Mouse (Mus musculus) urinary bladder, postnatal 4 days (tissue): Measurements from ENCODE around the gene Gpt2.

ENCODE experiments used
- DNase-seq, 2 experiments: peaks; one replicate each; pipeline ENCODE4 v3.0.0; 2021 to 2022; ENCODE audit warnings: low spot score in 2 of 2

The Gpt2 gene

DNA sequence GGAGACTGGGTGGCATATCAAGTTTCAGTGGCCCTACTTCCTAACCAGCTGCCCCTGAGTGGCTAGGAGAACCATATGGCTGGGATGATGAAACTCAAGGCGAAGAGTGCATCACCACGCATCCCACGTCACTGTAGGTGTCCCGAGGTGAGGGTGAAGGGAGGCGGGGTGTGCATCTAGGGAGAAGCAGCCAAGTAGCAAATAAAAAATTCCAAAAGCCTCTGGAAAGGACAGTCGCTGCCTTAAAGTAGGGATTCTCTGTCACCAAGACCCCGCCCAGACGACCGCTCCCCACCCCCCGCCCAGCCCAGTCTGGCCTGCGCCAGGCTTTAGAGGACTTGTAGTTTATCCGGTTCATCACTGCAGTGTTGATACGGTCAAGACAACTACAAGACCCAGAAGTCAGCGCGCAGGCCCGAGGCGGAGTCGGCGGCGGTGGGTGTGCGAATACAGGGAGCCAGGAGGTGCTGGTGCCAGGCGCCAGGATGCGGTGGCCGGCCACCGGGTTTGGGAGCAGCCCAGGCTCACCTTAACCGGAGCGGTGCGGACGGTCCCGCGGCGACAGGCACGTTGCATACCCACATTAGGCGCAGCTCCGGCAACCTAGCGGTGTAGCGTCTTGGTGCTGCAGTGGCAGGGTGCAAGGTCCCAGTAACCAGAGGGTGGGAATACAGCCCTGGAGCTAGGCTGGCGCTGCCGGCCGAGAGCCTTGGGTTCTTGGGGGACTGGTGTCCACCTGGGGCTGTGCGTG is at the start of gene Gpt2:
TSS of gene Gpt2 (plus strand) at position 452 of the 751 bp plus-strand sequence.
- peak; percentile 86 to 90 for DNase-seq

DNA sequence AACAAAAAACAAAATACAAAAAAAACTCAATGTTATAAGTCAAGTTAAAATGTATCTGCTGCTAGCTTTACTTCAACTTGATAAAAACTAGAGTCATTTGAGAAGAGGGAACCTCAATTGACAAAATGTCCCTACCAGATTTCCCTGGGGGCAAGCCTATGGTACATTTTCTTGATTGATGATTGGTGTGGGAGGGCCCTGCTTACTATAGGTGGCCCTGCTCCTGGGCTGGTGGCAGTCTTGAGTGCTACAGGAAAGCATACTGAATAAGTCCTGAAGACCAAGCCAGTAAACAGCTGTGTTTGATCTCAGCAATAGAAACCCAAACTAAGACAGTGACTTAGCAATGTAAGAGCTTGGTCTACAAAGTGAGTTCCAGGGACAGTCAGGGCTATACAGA is 48.3 kb upstream of the Gpt2 start:
- no peak for DNase-seq

DNA sequence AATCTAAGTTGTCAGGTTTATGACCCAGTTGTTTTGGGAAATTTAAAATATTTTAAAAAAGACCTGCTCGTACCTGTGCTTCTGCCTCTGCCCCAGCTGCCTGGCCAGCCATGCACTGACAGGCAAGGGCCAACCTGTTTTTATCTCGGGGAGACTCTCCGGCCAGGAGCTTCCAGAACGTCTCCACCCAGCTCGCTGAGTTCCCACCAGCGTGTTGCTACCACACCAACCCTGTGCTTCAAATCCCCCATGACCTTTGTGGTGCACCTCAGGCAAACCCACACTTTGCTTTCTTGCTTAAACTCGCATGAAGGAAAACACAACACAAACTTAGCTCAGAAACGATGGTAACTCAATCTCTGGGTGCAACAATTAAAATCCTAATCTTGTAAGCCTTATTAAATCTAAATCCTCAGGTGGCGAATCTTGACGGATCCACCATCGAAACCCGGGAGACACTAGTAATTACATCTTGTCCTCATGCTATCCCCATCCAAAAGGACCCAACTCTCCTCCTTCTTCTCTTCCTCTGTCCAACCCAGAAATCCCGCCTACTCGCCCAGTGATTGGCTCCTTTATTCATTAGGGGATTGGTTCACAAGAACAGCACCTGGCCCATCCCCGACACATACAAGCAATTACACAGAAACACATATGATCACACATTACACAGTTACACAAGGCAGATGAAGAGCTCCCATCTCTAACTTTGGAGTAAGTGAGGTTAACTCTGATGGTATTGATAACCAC is 46.3 kb upstream of the Gpt2 start:
- DNase-seq: no peak

DNA sequence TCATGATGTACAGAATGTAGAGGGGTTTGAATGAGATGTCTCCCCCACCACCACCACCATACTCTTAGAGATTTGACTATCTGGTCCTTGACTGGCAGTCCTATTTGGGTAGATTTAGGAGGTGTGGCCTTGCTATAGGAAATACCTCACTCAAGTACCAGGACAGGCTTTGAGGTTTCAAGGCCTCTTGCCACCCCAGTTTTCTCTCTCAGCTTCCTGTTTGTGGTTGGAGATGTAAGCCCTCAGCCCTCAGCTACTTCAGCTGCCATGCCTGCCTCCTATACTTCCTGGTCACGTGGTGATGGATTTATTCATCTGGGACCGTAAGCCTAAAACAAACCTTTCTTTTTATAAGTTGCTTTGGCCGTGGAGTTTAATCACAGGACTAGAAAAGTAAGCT is 42.0 kb upstream of the Gpt2 start:
- no peak for DNase-seq

DNA sequence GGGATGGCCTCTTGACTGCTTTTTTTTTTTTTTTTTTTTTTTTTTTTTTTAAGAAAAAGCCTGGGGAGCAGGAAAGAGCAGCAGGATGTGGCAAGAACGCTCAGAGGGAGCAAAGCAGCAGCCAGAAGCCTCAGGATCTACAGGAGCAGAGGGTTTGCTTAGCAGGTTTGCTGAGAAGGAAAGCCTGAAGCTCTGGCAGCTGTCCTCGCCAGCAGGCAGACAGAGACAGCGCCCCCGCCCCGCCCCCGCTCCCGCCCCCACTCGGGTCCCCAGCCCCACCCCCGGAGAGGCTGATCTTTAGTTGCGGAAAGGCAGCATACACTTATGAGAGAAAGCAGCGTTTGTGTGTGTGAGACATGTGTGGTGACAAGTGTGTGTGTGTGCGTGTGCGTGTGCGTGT is 40.0 kb upstream of the Gpt2 start:
- no peak for DNase-seq

DNA sequence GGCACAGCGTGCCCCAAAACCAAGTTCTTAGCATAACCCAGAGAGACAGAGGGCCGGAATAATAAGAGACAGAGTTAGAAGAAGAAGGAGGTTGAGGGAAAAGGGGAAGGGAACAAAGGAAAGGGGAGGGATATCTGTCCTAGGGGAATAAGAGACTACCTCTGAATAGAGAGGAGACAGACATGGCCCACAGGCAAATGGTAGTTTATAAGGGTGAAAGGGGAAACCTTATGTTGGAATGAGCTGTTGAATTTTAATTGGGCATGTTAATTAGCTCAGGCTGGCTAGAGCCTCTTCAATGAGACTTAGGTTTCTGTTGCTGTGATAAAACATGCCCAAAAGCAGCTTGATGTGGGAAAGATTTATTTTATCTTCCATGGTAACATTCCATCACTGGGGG is 39.1 kb upstream of the Gpt2 start:
- DNase-seq: no peak

DNA sequence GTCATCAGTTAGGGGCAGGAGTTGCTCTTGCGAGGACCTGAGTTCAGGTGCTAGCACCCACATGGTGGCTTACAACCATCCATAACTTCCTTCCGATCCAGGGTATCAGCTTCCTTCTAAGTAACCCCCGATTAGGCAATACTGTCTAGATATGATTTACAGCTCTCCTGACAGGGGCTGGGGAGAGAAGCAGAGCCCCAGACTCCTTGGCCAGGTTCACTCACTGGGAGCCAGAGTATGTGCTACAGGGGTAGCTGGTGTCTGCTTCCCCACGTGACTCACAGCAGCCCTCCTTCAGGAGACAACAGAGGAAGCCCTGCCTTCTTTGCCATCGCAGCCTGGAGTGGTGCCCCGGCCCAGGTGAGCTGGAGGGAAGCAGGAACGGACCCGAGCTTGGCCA is 37.6 kb upstream of the Gpt2 start:
- no peak for DNase-seq

DNA sequence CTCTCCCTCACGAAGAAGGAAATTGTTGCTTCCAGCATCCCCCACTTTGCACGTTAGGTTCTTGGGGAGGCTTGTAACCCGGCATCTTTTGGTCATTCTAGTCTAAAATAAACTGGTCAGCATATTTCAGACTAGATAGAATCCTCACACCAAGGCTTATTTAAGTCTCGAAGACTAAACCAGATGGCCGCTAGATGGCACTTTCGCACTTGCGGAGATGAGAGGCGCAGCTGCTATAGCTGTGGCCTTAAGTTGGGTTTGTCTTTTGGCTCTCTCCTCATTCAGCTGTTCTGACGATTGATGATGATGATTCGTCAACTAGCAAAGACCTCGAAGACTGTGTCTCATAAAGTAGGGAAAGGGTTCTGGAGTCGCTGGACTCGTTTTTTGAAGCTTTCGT is 35.8 kb upstream of the Gpt2 start:
- peak; percentile 26 to 72 for DNase-seq

DNA sequence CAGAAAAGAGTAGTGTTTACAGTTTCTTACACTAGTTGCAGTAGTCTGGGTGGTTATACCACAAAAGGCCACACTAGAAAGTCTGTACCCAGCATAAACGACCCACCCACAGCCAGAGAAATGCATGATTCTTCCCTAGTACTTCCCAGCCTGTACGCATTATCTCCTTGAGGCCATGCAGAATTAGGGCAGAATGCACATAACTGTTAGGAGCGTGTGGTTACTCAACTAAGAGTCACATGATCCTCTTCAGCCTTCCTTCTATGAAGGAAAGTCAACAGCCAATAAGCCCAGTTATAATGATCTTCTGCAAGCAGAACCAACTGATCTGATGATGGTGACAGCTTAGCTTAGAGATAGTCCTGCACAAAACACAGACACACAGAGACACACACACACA is 32.8 kb upstream of the Gpt2 start:
- no peak for DNase-seq

DNA sequence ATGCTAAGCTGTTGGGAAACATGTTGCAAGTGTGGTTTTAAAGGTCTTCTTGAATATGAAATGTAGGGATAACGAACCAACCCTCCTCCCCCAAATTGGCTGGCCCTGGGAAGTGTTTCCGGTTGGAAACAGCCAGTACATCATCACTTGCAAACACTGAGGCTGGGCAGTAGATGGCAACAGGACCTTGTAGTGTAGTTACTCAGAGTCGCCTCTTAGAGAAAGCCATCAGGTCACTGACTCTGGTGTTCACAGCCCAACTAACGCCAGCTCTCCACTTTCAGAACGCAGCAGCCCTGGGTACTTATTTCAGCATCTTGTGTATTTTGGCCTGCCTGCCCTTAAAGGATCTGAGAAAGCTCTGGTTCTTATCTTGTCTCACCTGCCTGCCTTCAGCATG is 31.6 kb upstream of the Gpt2 start:
- DNase-seq: no peak

DNA sequence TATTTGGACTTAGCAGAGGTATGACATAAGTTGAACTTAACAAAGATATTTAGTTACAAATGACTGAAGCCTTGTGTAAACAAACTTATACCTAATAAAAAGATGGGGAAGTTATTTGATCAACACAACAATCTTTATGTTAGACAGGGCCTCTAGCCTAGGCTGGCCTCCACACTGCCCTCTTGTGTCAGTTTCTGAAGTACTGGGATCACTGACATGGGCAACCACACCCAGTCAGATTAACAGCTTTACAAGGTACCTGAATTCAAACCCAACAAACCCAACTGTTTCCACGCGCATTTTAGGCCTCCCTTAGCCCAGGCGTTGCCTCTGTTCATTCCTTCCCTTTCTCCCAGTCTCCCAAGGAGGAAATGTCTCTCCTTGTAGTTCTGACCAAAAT is 31.0 kb upstream of the Gpt2 start:
- no peak for DNase-seq

DNA sequence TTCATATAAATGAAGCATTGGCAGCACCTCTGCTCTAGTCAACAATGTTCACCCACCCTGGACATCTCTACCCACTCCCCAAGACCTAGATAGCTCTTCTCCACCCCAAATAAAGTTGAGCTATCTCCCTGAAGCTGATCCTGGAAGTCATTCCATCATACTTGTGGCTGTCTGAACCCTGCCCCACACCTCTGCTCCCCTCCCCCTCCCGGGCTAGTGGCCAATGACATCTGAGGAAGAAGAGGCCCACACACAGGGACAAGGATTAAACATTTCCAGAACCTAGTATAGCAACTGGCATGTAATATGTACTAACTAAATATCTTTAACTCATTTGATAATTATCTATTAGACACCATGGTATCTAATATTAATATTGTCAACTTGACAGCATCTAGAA is 29.9 kb upstream of the Gpt2 start:
- no peak for DNase-seq

DNA sequence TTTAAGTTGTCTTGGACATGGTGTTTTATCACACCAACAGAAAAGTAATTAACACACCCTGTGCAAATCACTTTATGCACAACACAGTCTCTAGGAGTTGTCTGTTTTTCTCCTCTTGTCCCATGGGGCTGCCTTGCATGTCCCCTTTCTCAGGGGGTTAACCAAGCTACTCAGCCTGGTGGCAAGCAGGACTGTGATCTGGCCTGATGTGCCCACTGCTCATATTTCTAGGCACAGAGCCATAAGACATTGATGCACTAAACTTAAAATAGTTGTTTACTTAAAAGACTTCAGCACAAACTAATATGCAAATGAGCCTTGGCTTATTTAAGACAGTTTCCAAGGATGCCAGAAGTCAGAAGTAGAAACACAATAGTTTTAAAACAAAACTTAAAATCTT is 28.1 kb upstream of the Gpt2 start:
- no peak for DNase-seq

DNA sequence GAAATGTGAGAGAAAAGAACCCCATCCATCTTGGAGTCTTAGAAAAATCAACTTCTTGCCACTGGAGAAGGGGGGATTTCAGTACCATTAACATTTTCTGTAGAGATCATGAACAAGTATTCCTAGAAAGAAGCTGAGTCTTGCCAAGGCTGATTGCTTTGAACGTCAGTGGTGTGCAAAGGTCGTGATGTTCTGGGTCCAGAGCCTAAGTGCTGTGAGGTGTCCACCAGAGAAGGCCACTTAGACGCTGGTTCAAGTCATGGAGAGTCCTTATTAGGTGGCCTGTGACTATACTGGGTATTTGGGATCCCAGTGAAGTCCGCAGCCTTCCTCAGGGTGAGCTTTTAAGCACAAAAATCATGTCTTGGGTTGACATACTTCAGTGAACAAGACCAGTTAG is 26.3 kb upstream of the Gpt2 start:
- DNase-seq: no peak

DNA sequence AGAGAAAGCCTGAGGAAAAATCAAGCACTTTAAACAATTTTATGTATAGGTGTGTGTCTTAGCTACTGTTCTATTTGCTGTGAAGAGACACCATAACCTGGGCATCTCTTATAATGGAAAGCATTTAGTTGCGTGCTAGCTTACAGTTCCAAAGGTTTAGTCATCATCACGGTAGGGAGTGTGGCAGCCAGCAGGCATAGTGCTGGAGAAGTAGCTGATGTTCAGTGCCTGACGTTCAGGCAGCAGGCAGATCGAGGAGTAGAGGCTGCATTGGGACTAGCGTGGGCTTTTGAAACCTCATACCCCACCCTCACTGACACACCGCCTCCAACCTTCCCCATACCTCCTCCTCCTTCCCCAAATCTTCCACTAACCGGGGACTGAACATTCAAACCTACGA is 21.6 kb upstream of the Gpt2 start:
- DNase-seq: no peak

DNA sequence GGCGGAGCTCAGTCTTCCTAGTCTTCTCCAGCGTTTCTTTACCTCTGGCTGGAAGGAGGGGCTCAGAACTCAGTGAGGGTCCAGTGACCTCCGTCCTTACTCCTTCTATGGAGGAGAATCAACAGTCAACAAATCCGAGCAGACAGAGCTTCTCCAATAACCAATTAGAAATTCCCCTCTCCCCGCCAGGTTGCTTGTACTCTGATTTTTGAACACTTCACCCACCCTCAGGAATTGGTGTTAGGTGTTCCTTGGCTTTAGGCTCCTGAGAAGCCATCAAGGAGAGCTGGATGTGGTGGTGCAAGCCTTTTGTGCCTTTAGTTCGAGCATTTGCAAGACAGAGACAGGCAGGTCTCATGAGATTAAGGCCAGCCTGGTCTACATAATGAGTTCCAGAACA is 19.6 kb upstream of the Gpt2 start:
- no peak for DNase-seq

DNA sequence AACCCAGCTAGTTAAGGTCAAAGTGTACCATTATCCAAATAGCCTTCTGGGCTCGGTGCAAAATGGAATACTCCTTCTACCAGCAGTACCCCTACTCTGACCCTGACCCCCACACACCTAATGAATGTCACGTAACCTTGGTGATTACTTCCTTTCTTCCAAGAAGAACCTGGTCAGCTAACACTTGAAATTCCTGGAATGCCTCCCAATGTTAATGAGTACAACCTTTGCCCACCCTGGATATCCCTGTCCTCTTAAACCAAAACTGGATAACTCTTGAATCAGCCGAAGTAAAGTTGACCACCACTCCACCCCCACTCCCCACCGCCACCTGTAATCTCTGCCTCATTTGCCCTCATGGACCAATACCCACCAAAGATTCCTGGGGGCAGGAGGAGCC is 19.1 kb upstream of the Gpt2 start:
- DNase-seq: no peak

DNA sequence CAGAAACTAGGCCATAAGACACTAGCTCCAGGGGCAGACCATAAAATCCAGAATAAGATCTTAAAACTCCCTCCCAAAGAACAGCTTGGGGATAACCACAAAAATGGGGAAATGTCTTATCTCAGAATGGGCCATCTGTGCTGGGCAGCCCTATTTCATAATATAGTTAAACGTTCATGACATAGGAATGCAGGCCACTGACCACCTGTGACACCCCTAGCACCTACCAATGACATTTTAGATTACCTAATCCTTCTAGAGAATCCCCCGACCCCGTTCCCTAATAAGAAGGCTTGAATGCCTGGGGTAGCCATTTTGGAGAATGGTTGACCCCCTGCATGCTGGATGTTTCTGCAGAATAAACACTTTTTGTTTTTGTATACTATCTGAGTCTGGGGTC is 17.5 kb upstream of the Gpt2 start:
- no peak for DNase-seq

DNA sequence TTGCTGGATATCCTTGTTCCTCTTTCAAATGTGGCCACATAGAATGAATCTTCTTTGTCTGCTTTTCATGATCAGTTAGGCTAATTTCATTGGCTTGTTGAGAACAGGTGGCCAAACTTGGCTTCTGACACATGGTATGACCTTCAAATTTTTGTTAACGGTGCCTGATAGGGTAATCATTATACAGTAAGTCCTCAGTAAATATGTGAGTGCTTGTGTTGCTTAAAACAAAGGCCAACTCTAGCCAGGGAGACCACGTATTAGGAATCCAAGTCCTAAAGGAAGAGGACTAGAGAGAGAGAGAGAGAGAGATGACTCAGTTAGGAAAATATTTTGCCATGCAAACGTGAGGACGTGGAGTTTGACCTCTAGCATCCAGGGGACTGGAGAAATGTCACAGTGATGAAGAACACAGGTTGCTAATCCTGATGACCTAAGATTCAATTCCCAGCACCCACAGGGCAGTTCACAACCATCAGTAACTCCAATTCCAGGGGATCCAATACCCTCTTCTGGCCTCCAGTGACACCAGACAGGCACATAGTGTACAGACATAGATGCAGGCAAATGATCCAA is 15.3 kb upstream of the Gpt2 start:
- DNase-seq: no peak

DNA sequence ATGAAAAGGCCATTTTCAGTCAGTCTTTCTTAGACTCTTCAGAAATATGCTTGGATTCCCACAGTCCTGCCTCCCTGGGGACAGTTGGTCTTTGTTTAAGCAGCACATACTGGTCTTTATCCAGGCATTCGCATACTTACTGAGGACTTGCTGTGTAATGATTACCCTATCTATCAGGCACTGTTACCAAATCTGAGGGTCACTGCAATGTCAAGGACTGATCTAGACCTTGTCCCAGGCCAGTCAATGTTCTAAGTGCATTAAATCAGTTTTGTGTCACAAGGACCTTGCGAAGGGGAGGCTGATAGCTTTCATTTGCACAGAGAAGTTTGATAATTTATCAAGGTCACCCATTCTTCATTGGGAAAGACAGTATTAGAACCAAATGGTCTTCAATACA is 14.0 kb upstream of the Gpt2 start:
- no peak for DNase-seq

DNA sequence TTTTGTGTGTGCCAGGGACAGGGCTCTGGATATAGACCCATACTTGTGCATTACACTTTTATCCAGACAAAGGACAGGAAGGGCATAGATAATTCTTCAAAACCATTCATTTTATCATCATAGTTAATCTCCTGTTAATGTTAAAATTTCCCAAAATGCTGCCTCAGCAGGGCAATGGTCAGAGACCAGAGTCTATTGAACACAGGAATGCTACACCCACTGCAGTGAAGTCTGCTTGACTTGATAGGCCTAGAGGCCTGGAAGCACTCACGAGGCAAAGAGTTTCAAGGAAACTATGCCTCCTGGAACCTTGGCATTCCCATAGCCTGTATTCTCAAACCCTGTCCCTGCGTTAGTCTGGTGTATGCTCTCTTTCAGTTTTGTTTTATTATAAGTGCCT is 12.7 kb upstream of the Gpt2 start:
- no peak for DNase-seq

DNA sequence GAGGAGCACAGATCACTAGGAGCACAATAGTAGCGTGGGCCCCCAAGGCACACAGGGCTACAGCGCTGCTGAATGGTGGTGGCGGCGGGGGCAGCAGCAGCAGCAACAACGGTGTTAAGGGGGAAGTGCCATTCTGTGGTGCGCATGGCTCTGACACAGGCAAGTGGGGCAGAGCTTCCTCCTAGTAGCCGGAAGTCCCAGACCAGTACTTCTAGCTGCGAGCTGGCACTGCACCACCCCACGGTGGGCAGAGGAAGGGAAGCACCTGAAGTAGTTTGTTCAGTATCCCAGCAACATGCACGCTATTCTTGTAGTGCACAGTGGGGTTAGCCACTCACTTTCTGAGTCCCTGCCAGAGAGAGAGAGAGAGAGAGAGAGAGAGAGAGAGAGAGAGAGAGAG is 10.5 kb upstream of the Gpt2 start:
- no peak for DNase-seq

DNA sequence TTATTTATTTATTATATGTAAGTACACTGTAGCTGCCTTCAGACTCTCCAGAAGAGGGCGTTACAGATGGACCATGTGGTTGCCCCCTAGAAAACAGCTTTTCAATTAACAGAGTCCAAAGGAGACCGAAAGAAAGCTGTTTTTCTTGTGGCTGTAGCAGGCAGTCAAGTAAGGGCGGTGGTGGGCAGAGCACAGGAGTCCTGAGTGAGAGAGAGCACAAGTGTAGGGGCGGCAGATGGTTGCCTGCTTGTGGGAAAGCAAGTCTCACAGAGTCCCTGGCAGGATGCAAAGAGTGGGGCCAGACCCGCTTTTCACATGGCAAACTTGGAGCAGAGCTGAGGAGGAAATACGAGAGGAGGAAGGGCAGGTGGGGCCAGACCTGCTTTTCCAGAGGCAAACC is 9.9 kb upstream of the Gpt2 start:
- DNase-seq: no peak
